In genomic region chr7:36690551-36690950, GRCm38 (mm10) we compare ENCODE assay signal across 8 mouse cellular contexts. TPM values are rescaled to one million over a fixed set of nuclear protein-coding genes. Genes with fewer than 3 reads are reported as not detected.
A peak's percentile ranks its signal among the peaks of the same experiment; 100 is the strongest.
DNase-seq lines count a peak whose midpoint lies in the region; ATAC-seq and TF ChIP-seq lines count a peak whose summit lies in the region.

No protein-coding gene starts in this region.

- no peaks in the 10 kb centered on the region for H3K9me3 ChIP-seq in heart, embryonic 10.5 days
- H3K9me3 ChIP-seq in forebrain, embryonic 12.5 days, result no peaks in the 10 kb centered on the region
- no peaks in the 10 kb centered on the region for H3K9me3 ChIP-seq in hindbrain, embryonic 16.5 days (ENCODE audit: control insufficient read depth, low read length)

- H3K4me1 ChIP-seq in heart, embryonic 10.5 days, result peaks cover 12% of the 10 kb centered on the region
- peaks cover 20% of the 10 kb centered on the region for H3K4me1 ChIP-seq in forebrain, embryonic 12.5 days
- peaks cover 18% of the 10 kb centered on the region for H3K4me1 ChIP-seq in hindbrain, embryonic 16.5 days (ENCODE audit: control insufficient read depth, insufficient read depth, low read depth, low read length)
- H3K4me1 ChIP-seq in testis, adult 2 months (ENCODE audit: control insufficient read depth, insufficient read depth, low read length), result peaks cover 5% of the 10 kb centered on the region

- 1% methylated on average over 19 of the region's 19 CpGs for WGBS in heart, embryonic 10.5 days
- WGBS in forebrain, embryonic 12.5 days, result 0% methylated on average over 18 of the region's 19 CpGs
- WGBS in hindbrain, embryonic 16.5 days, result under 1% methylated on average over 19 of the region's 19 CpGs

- no peak for DNase-seq in heart, embryonic 10.5 days (ENCODE audit: low spot score)
- DNase-seq in heart, adult 8-10 months (ENCODE audit: low spot score), result no peak
- DNase-seq in Muller cell, postnatal 12 days (ENCODE audit: inconsistent ontology term), result peak; percentile 51
- peak; percentile 35 for DNase-seq in lung, postnatal 14 days
- DNase-seq in yolk sac, embryonic 10.5 days (ENCODE audit: low spot score), result no peak

- H3K4me3 ChIP-seq in heart, embryonic 10.5 days, result peak overlapping the region; percentile 9; the same call in 1 of the 2 replicates
- H3K4me3 ChIP-seq in forebrain, embryonic 12.5 days (replicated peaks), result 0 out of 2 replicates have a peak overlapping the region, but pooled peaks have one; percentile 10
- H3K4me3 ChIP-seq in hindbrain, embryonic 16.5 days (ENCODE audit: low read length), result no peak overlapping the region
- no peak overlapping the region for H3K4me3 ChIP-seq in testis, adult 2 months (ENCODE audit: control insufficient read depth, low read depth, low read length)

- H3K36me3 ChIP-seq in heart, embryonic 10.5 days, result no peaks in the 10 kb centered on the region
- H3K36me3 ChIP-seq in forebrain, embryonic 12.5 days (replicated peaks), result no peaks in the 10 kb centered on the region
- no peaks in the 10 kb centered on the region for H3K36me3 ChIP-seq in hindbrain, embryonic 16.5 days (ENCODE audit: control insufficient read depth, insufficient read depth, low read length)
- H3K36me3 ChIP-seq in testis, adult 2 months (ENCODE audit: control insufficient read depth, insufficient read depth, low read length), result no peaks in the 10 kb centered on the region

- H3K4me2 ChIP-seq in forebrain, embryonic 12.5 days, result peak overlapping the region; percentile 19; the same call in 1 of the 2 replicates
- peak overlapping the region; percentile 2 for H3K4me2 ChIP-seq in hindbrain, embryonic 16.5 days (ENCODE audit: low read length)

- no peak overlapping the region for H3K27ac ChIP-seq in heart, embryonic 10.5 days
- H3K27ac ChIP-seq in forebrain, embryonic 12.5 days, result no peak overlapping the region
- no peak overlapping the region for H3K27ac ChIP-seq in hindbrain, embryonic 16.5 days (ENCODE audit: low read depth, low read length)
- H3K27ac ChIP-seq in testis, adult 2 months (ENCODE audit: control insufficient read depth, insufficient read depth, low read depth, low read length), result no peak overlapping the region

- peak; percentile 44; the same call in 1 of the 2 replicates for ATAC-seq in forebrain, embryonic 12.5 days (ENCODE audit: low FRiP score)
- ATAC-seq in hindbrain, embryonic 16.5 days, result no peak

- no peak overlapping the region for H3K9ac ChIP-seq in forebrain, embryonic 12.5 days
- no peak overlapping the region for H3K9ac ChIP-seq in hindbrain, embryonic 16.5 days (ENCODE audit: low read depth, low read length)

- TF ChIP-seq POLR2A in testis, adult 2 months (IDR thresholded peaks at IDR 0.05; ENCODE audit: control insufficient read depth, low read depth, low read length), result no peak

- peaks cover 88% of the 10 kb centered on the region for H3K27me3 ChIP-seq in heart, embryonic 10.5 days (ENCODE audit: insufficient read depth, poor library complexity, severe bottlenecking)
- peaks cover 82% of the 10 kb centered on the region for H3K27me3 ChIP-seq in forebrain, embryonic 12.5 days
- H3K27me3 ChIP-seq in hindbrain, embryonic 16.5 days (replicated peaks; ENCODE audit: control insufficient read depth, insufficient read depth, low read length), result peaks cover 15% of the 10 kb centered on the region
- peaks cover 2% of the 10 kb centered on the region; the same call in 1 of the 2 replicates for H3K27me3 ChIP-seq in testis, adult 2 months (ENCODE audit: control insufficient read depth, insufficient read depth, low read length)

- peak; percentile 50; the same call in 1 of the 2 replicates for TF ChIP-seq CTCF in testis, adult 2 months (IDR thresholded peaks at IDR 0.05; ENCODE audit: control insufficient read depth, insufficient read depth, insufficient replicate concordance, low read depth, low read length)

RNA-seq across cellular contexts. Expression of gene Tshz3, which starts 7.4 kb away (rescaled TPM):
- 1.8 and 5.5 TPM in 2 replicates for polyA plus RNA-seq in heart, embryonic 10.5 days (2016; fragmentation: Nextera tagmentation; extraction: Ambion mirVana)
- total RNA-seq in heart, adult 8-10 months (2022), result 1 to 10 TPM; 2.7 to 4.2 (median 3.8) TPM
- 9.9 and 12.6 TPM in 2 replicates for polyA plus RNA-seq in forebrain, embryonic 12.5 days (2016; fragmentation: Nextera tagmentation; extraction: Ambion mirVana)
- 26.4 and 33.7 TPM in 2 replicates for polyA plus RNA-seq in hindbrain, embryonic 16.5 days (2015; fragmentation: Nextera tagmentation; extraction: Ambion mirVana)
- polyA plus RNA-seq in testis, adult 2 months (2012; rRNA removed), result 0.31 and 0.43 TPM in 2 replicates

Comparison
In these comparisons a context has a peak if more than half of its experiments do, and no peak if none do; other contexts are left out.
1. DNase-seq: peak in Muller cell, postnatal 12 days (single experiment) and lung, postnatal 14 days (single experiment); none in heart, embryonic 10.5 days (single experiment), heart, adult 8-10 months (single experiment) and yolk sac, embryonic 10.5 days (single experiment).
2. H3K4me3 ChIP-seq: peak in heart, embryonic 10.5 days (single experiment) and forebrain, embryonic 12.5 days (single experiment); none in hindbrain, embryonic 16.5 days (single experiment) and testis, adult 2 months (single experiment).